ENCODE assay signal across 27 mouse cellular contexts in the genomic region with DNA sequence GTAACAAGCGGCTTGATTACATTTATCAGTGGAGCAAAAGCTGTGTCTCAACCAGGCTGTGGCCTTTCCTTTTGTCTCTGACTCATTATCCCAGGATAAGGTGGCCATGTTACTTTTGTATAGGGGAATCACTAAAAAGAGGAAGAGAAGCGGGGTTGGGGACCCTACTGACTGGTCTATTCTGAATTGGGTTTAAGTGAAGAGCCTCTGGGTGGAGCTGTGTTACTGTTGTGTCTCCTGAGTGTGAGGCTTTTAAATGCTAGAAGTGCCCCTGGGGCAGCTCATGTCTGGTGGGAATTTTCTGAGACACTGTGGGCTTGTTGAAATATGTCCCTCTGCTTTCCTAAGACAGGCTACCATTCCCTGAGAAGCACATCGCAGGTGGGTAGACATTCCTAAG. TPM values are rescaled to one million over a fixed set of nuclear protein-coding genes. Genes with fewer than 3 reads are reported as not detected.
DNase-seq lines count a peak whose midpoint lies in the region; ATAC-seq and TF ChIP-seq lines count a peak whose summit lies in the region.
"Had no signal": no experiment of that assay in that cellular context is flagged by ENCODE, and none has a peak within 500 bp of the region (broad histone marks: within the 10 kb centered on the region; RNA-seq: fewer than 3 reads in every experiment).

No protein-coding gene starts in this region.

- no peak overlapping the region for H3K4me3 ChIP-seq in layer of hippocampus, adult 2 months
- H3K4me3 ChIP-seq: embryonic facial prominence, embryonic 13.5 days; erythroblast, embryonic 14.5 days; forebrain, embryonic 15.5 days; heart, embryonic 10.5 days; liver, embryonic 13.5 days; neural tube, embryonic 12.5 days had no signal

- H3K27ac ChIP-seq in layer of hippocampus, adult 2 months = peak overlapping the region; percentile 32; the same call in 1 of the 2 replicates
- H3K27ac ChIP-seq: embryonic facial prominence, embryonic 13.5 days; forebrain, embryonic 15.5 days; heart, embryonic 10.5 days; kidney, postnatal 0 days; liver, embryonic 13.5 days; neural tube, embryonic 12.5 days had no signal

- TF ChIP-seq CTCF in layer of hippocampus, adult 2 months (conservative IDR thresholded peaks at IDR 0.05) = peak; percentile 57

- DNase-seq in layer of hippocampus, adult 2 months (ENCODE audit: low spot score in 2 of 2) = no peak
- no peak for DNase-seq in layer of hippocampus, adult 18-20 months (ENCODE audit: low spot score in 2 of 2)
- DNase-seq in MEL-GATA-1-ER (ENCODE audit: extremely low read depth, low read depth) (peak; percentile 84), MN1 (ENCODE audit: low spot score) (no peak)
- DNase-seq in thymus, postnatal 25 days = peak; percentile 46
- DNase-seq in layer of hippocampus, postnatal 36 days = no peak
- DNase-seq in lung, postnatal 14 days = no peak
- DNase-seq: adrenal gland, adult 2 months; cerebellum, adult 11 months; cerebellum, adult 9-11 months; embryo, embryonic 11 days; gastrocnemius, postnatal 36 days; kidney, adult 18-20 months; liver, embryonic 13.5 days; lung, adult 2 months; midbrain, embryonic 14.5 days; retina, postnatal 1 day; right cerebral cortex, postnatal 25 days; spleen, adult 18-20 months had no signal

- peak; percentile 73 for ATAC-seq in megakaryocyte progenitor cell, adult 5-6 weeks (replicated peaks; ENCODE audit: poor library complexity)
- ATAC-seq: forebrain, embryonic 15.5 days; Patski had no signal

RNA-seq across cellular contexts. Expression of a gene that starts 12.2 kb away (rescaled TPM):
- 10 to 100 TPM; 13.1 to 14.0 TPM for total RNA-seq in layer of hippocampus, adult 2 months (2021)
- total RNA-seq in layer of hippocampus, adult 18-20 months (2021) = 10 to 100 TPM; 12.3 to 13.8 TPM
- 0.59 and 1.3 TPM in 2 replicates for total RNA-seq in megakaryocyte progenitor cell, adult 5-6 weeks (2015)
- total RNA-seq in megakaryocyte progenitor cell, adult 5-6 weeks (2017) = 0.50 and 0.54 TPM in 2 replicates
- total RNA-seq in layer of hippocampus, postnatal 36 days (2021) = 10 to 100 TPM; 12.6 to 14.5 TPM

RNA-seq across cellular contexts. Expression of a gene that starts 47.2 kb away (rescaled TPM):
- total RNA-seq in layer of hippocampus, adult 2 months (2021) = 10 to 100 TPM; 40.4 to 43.2 TPM
- 10 to 100 TPM; 42.3 to 42.8 TPM for total RNA-seq in layer of hippocampus, adult 18-20 months (2021)
- total RNA-seq in megakaryocyte progenitor cell, adult 5-6 weeks (2015) = 59.6 and 67.6 TPM in 2 replicates
- 50.9 and 64.3 TPM in 2 replicates for total RNA-seq in megakaryocyte progenitor cell, adult 5-6 weeks (2017)
- total RNA-seq in layer of hippocampus, postnatal 36 days (2021) = 10 to 100 TPM; 42.5 to 44.9 TPM

RNA-seq across cellular contexts. Expression of a gene that starts 53.3 kb away (rescaled TPM):
- 100 to 1,000 TPM; 192 to 193 TPM for total RNA-seq in layer of hippocampus, adult 2 months (2021)
- 100 to 1,000 TPM; 192 to 194 TPM for total RNA-seq in layer of hippocampus, adult 18-20 months (2021)
- total RNA-seq in megakaryocyte progenitor cell, adult 5-6 weeks (2015) = 20.1 and 21.7 TPM in 2 replicates
- total RNA-seq in megakaryocyte progenitor cell, adult 5-6 weeks (2017) = 26.5 and 34.3 TPM in 2 replicates
- 100 to 1,000 TPM; 217 to 241 TPM for total RNA-seq in layer of hippocampus, postnatal 36 days (2021)

Comparison
In these comparisons a context has a peak if more than half of its experiments do, and no peak if none do; other contexts are left out.
1. DNase-seq: peak in MEL-GATA-1-ER (single experiment) and thymus, postnatal 25 days (single experiment); none in layer of hippocampus, adult 2 months (0 of 2), layer of hippocampus, adult 18-20 months (0 of 2), MN1 (single experiment), layer of hippocampus, postnatal 36 days (0 of 2) and lung, postnatal 14 days (single experiment).
2. RNA of a gene that starts 12.2 kb away (total RNA-seq): 12.6 to 14.5 TPM in layer of hippocampus, postnatal 36 days, 13.1 to 14.0 TPM in layer of hippocampus, adult 2 months and 12.3 to 13.8 TPM in layer of hippocampus, adult 18-20 months; 0.50 to 1.3 TPM in megakaryocyte progenitor cell, adult 5-6 weeks; every median in the first group is over 4 times any median in the second.
3. RNA of a gene that starts 53.3 kb away (total RNA-seq): 217 to 241 TPM in layer of hippocampus, postnatal 36 days, 192 to 194 TPM in layer of hippocampus, adult 18-20 months and 192 to 193 TPM in layer of hippocampus, adult 2 months; 20.1 to 34.3 TPM in megakaryocyte progenitor cell, adult 5-6 weeks; every median in the first group is over 4 times any median in the second.